Mouse (Mus musculus): ENCODE results near the gene Anp32a. TPM values are rescaled to one million over a fixed set of nuclear protein-coding genes. Genes with fewer than 3 reads are reported as not detected.

Gene Anp32a
- polyA plus RNA-seq, 1 experiment from 2014 or later: 161 TPM

DNA sequence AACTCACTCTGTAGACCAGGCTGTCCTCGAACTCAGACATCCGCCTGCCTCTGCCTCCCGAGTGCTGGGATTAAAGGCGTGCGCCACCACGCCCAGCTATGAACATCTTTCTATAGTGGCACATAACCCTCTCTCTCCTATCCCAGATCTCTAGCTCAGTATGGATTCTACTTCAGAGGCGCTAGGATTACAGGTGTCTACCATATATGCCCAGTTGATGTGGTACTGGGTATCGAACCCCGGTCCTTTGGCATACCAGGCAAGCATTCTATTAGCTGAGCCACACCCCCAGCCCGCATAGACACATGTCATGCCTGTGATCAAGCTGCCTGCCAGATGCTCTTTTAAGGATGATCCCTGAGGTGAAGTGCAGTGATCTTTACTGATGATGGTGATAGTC, 82.8 kb downstream of the Anp32a start:
- Histone ChIP-seq H3K4me3 (no peak overlapping the region), H3K27ac (no peak overlapping the region), H3K27me3 (no peaks in the 10 kb centered on the region), H3K9me3 (no peaks in the 10 kb centered on the region), H3K4me2 (no peak overlapping the region), H3K9ac (no peak overlapping the region), H3K36me3 (peaks cover 12% of the 10 kb centered on the region), H3K4me1 (peaks cover 11% of the 10 kb centered on the region)
- WGBS: 95% methylated on average over 10 of the region's 10 CpGs
- no peak for ATAC-seq (ENCODE audit: insufficient number of reproducible peaks, low FRiP score, low TSS enrichment, low read depth)

DNA sequence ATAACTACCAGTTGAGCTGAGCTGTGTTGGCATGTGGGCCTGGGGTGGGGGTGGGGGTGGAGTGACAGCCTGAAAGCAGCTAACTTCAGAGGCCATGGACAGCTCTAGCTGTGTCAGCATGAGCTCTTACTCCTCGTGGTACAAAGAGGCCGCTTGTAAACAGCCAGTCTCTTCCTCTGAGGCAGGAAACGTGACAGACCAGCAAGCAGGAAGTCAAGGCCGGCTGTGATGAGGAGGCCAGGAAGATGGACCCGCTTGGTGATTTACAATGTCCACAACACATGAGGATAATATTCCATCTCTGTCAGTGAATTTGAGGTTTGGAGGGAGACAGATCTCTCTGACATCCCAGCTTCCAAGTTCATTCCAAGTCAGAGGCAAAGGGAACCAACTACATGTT, 84.2 kb downstream of the Anp32a start:
- no peak overlapping the region for H3K4me3 ChIP-seq
- no peak overlapping the region for H3K27ac ChIP-seq
- H3K9ac ChIP-seq: no peak overlapping the region
- H3K27me3 ChIP-seq: no peaks in the 10 kb centered on the region
- 60% methylated on average over 5 of the region's 5 CpGs for WGBS
- ATAC-seq (ENCODE audit: insufficient number of reproducible peaks, low FRiP score, low TSS enrichment, low read depth): no peak
- peaks cover 12% of the 10 kb centered on the region for H3K36me3 ChIP-seq
- no peak overlapping the region for H3K4me2 ChIP-seq
- peaks cover 11% of the 10 kb centered on the region for H3K4me1 ChIP-seq
- H3K9me3 ChIP-seq: no peaks in the 10 kb centered on the region

DNA sequence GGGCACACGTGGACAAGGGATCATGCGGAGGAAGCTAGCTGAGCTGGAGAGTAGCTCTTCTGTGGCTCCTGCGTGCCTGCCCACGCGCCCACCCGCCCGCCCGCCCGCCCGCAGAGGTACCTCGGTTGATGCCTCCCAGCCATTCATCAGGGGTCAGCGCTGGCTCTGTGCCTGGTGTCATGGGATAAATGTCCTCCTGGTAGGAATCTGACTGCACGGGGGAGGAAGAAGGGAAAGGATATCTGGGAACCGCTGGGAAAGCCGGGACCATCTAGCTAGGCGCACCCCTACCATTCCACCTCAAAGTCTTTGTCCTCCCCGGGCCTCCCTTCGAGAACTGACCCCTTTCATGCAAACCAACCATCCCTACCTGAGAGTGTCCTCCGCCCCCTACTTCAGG, 84.9 kb downstream of the Anp32a start:
- no peak for ATAC-seq (ENCODE audit: insufficient number of reproducible peaks, low FRiP score, low TSS enrichment, low read depth)
- Histone ChIP-seq H3K9me3 (no peaks in the 10 kb centered on the region), H3K4me1 (peaks cover 5% of the 10 kb centered on the region), H3K4me3 (no peak overlapping the region), H3K36me3 (peaks cover 17% of the 10 kb centered on the region), H3K9ac (no peak overlapping the region), H3K27me3 (no peaks in the 10 kb centered on the region), H3K27ac (no peak overlapping the region), H3K4me2 (no peak overlapping the region)
- 93% methylated on average over 19 of the region's 19 CpGs for WGBS

DNA sequence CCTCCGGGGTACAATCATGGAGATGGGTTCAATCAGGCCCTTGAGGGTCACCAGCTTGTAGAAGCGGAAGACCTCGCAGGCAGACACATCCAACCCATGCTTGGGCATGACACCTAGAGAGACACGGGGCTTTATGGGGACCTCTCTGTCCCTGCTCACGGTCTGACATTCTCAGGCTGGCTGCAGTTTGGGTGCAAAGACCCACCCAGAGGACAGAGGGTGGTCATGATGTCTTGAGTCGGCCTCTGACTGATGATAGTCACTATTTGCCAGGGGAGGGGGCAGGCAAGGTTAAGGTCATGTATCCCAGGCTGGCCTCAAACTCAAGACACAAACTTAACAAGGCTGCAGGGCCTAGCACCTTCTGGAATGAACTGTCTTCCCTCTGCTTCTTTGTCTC, 85.4 kb downstream of the Anp32a start:
- 92% methylated on average over 6 of the region's 6 CpGs for WGBS
- Histone ChIP-seq H3K36me3 (peaks cover 18% of the 10 kb centered on the region), H3K9ac (no peak overlapping the region), H3K4me1 (peaks cover under 1% of the 10 kb centered on the region; the same call in 1 of the 2 replicates), H3K27me3 (no peaks in the 10 kb centered on the region), H3K4me3 (no peak overlapping the region), H3K4me2 (no peak overlapping the region), H3K27ac (no peak overlapping the region), H3K9me3 (no peaks in the 10 kb centered on the region)
- ATAC-seq (ENCODE audit: insufficient number of reproducible peaks, low FRiP score, low TSS enrichment, low read depth): no peak

DNA sequence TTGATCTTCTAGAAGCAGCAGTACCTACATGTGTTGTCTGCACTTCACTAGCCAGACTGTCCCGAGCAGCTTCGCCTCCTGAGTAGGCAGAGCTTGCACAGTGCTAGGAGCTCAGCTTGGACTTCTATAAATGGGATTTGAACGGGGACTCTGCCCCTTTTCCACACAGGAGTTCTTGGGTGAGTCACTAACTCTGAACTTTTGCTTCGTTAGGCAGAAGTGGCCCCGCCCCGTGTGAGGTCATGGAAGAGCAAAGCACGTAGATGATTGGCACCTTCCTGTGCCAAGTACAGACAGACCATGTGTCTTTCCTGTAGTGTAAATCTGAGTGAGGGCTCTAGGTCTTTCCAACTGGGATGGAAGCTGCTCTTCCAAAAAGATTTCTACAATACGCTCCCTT, 85.9 kb downstream of the Anp32a start:
- no peak for ATAC-seq (ENCODE audit: insufficient number of reproducible peaks, low FRiP score, low TSS enrichment, low read depth)
- H3K4me3 ChIP-seq: no peak overlapping the region
- WGBS: 78% methylated on average over 8 of the region's 8 CpGs

More for the DNA sequence above, 85.9 kb downstream of the Anp32a start:
- Histone ChIP-seq H3K27me3 (no peaks in the 10 kb centered on the region), H3K9me3 (no peaks in the 10 kb centered on the region), H3K36me3 (peaks cover 18% of the 10 kb centered on the region), H3K9ac (no peak overlapping the region), H3K4me1 (no peaks in the 10 kb centered on the region), H3K4me2 (no peak overlapping the region), H3K27ac (no peak overlapping the region)

Other genes starting within 250 kb of the Anp32a start
- gene Glce, start 218.6 kb upstream of the Anp32a start, polyA plus RNA-seq (2015; fragmentation: Nextera tagmentation; extraction: Ambion mirVana): 26.8 and 29.1 TPM in 2 replicates
- not detected in 2 replicates for gene Spesp1, start 59.1 kb upstream of the Anp32a start, polyA plus RNA-seq (2015; fragmentation: Nextera tagmentation; extraction: Ambion mirVana)
- gene Coro2b, start 195.8 kb downstream of the Anp32a start, polyA plus RNA-seq (2015; fragmentation: Nextera tagmentation; extraction: Ambion mirVana): 9.0 and 9.4 TPM in 2 replicates

Data from limb, embryonic 15.5 days (tissue).